Mouse (Mus musculus): Measurements from ENCODE around the gene Ulk4.
"Not testable (repeated sequence)": the region's sequence is repeated elsewhere in the genome, so short reads cannot be mapped to it uniquely, and the experiment has no call there.

Ulk4 gene

DNA sequence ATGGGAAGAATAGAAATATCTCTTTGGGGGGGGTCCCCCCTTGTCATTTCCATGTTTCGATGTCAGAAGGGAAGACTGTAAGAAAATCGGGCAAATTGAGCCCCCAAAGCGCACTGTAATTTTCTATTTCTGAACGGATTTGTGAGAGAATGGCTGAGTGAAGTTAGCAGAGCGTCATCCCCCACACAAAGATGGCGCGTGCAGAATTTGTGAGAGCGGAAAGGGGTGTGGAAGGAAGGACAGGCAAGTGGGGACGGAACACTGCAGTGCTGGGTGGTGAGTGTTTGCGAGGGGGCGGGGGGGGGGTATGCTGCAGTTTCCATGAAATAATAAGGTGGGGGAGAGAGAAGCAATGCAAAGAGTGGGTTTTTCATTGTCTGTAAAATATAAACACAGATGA, 347.9 kb downstream of the Ulk4 start, which contains the start of gene Ctnnb1:
Ctnnb1 (plus strand) TSS at position 136 of the 400 bp plus-strand sequence.
- DNase-seq: no peak

DNA sequence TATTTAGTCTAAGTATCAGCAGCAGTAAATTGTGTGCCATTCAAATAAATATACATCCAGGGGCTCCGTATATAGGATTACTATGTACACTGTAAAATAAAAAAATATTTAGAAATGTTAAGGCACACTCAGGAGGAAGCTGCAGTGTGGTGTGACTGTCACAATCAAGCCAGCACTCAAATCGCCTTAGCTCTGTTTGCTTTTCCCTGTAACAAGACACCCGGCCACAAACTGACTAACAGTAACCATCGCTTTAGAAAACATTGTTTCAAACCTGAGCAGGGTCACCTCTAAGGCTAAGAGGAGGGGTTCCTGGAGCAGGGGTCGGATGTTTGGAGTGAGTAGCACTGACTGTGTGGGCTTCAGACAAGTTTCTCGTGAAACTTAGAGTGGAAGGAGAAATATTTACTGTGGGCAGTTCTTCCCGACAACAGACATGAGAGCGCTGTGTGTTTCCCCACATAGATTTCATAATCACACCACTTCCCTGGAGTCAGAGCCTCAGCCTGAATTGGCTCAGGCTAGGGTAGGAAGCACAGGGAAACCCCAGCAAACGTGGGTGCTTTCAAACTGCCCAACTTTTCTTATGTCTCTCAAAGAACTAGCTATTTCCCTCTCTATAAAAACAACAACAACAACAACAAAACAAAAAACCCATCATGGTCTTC, 349.9 kb downstream of the Ulk4 start:
- DNase-seq: no peak

DNA sequence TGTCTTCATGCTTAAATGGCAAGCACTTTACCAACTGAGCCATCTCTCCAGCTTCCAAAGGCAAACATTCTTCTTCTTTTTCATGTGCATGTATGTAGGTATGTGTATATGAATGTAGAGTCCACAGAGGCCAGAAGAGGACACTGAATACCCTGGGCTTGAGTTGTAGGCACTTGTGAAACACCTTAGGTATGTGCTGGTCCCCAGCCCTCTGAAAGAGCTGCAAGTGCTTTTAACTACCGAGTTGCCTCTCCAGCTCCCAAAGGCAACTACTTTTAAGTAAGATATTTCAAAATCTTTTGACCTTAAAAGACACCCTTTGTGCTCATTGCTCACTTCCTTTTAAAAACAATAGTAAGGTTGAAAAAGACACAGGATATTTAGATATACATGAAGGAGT, 350.9 kb downstream of the Ulk4 start:
- DNase-seq: no peak

DNA sequence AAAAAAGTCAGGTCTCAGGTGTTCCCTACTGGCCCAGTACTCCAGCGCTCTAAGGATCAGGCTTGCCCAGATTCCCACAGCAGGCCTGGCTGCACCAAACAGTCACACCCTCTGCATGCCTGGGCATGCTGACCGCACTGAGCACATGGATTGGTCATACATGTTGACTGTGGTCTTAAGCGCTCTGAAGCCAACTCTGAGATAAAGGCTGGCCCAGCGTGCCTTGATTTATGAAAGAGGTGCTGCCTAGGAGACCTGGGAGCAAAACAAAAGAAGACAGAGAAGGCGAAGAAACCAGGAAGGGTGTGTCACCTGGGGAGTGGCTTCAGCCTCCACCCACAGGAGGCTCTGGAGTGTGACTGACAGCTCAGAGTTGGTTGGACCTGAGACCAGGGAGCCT, 357.9 kb downstream of the Ulk4 start:
- DNase-seq: no peak

DNA sequence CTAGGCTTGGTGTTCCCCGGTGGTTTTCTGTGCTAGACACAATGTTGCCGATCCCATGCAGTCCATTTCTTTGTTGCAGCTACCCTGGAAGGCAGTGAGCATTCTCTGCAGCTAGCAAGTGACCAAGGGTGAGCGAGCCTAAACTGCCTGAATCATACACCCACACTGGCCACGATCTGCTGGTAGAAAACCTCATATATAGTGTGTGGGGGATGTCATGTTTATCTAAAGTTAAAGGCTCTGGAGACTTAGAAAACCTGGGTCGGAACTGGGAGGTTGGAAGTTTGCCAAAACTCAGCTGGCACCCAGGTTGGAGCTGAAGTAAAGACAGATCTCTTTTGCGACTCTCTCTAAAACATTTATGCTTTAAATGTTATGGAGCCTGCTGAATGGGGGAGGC, 358.4 kb downstream of the Ulk4 start:
- no peak for DNase-seq

DNA sequence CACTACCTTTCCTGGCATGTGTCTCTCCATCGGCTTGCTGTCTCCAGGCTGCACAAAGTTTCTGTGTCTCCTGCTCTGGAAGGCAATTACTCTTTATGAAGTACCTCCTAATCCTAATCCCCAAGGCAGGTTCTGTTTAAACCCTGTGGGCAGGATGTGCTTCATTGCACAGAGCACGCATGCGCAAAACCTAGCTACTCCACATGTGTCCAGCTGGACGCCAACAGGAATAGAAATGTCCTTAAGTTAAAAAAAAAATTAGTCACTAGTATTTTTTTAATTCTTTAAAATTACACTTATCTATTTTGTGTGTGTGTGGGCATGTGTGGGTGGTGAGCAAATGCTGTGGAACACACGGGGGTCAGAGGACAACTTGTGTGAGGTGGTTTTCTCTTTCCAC, 358.8 kb downstream of the Ulk4 start:
- DNase-seq: no peak

DNA sequence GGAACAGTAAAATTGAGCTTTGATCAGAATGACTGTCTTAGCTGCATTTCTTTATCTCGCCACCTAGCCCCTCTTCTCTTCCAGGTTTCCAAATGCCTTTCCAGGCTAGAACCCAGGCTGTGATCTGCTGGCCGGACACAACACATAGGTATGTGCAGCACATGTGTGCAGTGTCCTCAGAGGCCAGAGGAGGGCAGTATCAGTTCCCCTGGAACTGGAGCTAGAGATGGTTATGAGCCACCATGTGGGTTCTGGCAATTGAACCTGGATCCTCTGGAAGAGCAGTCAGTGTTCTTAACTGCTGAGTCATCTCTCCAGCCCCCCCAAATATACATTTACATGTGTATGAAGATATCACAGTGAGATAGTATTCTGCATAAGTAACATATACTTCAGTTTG, 359.4 kb downstream of the Ulk4 start:
- DNase-seq: not testable (repeated sequence)

DNA sequence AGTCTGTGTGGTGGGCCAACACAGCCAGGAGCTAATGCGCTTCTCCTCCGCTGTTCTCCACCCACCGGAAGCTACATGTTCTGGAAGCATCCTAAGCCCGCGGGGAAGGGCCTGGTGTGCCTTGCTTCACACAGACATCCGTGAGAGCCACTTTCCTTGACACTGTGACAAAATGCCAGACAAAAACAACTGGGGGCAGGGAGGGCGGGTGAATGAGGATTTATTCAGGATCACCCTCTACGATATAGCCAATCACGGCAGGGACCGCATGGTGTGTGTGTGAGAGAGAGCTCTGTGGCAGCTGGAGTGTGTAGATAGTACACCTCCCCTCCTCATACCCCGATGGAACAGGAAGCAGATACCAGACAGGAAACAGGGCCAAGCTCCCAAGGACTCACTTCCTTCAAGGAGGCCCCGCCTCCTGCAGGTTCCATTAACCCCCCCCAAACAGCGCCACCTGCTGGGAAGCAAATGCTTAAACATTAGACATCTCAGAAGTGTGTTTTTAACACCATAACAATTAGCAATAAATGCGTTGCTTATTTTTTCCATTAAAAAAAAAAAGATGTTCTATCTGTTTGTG, 362.0 kb downstream of the Ulk4 start:
- peak; percentile 28 for DNase-seq

DNA sequence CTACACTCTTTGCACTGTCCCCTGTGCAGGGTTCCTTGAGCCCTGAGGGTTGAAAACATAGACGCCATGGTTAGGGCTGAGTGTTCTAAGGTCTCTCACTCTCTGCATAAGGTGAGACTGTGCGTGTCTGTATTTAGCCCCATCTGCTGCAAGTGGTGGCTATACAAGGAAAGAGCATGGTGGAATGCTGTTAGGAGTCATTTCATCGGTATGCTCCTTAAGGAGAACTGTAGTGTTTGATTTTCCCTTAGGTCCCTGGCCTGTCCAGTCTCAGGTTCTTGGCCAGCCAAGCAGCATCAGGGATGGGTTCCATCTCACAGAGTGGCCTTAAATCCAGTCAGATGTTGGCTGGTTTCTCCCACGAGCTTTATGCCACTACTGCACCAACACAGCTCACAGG, 362.6 kb downstream of the Ulk4 start:
- no peak for DNase-seq

DNA sequence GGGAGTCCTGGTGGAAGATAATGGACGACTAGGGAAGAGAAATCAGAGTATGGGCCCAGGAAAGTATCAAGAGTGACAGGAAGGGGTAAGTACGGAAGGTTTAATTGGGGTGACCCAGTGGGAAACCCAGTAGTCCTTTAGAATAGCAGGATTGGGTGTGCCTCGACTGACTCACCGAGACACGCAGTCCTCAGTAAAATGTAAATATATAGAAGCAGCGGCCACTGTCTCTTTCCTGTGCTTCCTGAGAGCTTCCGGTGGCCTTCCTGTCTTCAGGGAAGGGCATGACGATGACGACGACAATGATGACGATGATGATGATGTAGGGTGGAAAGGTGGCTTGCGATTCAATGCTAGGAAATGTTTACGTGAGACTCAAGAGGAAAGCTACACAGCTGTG, 363.8 kb downstream of the Ulk4 start:
- no peak for DNase-seq

DNA sequence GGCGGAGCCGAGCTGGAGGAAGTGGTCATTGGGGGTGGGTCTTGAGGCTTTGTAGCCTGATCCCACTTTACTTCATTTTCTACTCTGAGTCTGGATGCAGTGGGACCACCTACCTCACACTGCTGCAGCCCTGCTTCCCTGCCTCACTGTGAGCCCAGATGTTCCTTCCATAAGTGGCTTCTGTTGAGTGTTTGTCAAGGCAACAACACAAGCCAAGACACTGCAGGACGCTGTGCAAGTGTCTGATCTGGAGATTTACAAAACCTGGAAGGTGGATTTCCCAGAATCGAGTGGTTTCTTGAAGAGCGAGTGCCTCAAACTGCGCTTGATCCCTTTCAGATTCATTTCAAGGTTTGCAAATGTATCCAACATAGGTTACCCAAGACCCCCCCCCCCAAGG, 368.5 kb downstream of the Ulk4 start:
- DNase-seq: no peak
